In the genomic region with DNA sequence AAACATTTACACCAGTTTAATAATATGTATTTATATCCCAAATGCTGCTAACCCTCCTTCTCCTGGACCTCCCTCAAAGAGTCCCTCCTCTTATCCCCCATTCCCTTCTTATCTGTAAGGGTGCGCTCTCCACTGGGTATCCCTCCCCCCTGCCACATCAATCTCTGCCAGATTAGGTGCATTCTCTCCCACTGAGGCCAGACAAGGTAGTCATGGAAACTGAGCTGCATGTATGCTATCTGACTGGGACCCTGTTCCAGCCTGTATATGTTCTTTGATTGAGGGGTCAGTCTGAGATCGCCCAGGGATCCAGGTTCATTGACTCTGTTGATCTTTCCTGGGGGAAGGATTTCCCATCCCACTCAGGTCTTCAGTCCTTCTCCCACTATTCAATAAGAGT, we compare ENCODE assay signal across 13 mouse cellular contexts.
"Had no signal": no experiment of that assay in that cellular context is flagged by ENCODE, and none has a peak within 500 bp of the region (broad histone marks: within the 10 kb centered on the region; RNA-seq: fewer than 3 reads in every experiment).

No protein-coding gene starts in this region.

- H3K9ac ChIP-seq: limb, embryonic 12.5 days; liver, embryonic 14.5 days had no signal

- H3K4me2 ChIP-seq: limb, embryonic 12.5 days had no signal

- H3K9me3 ChIP-seq: limb, embryonic 12.5 days had no signal

- H3K4me3 ChIP-seq: limb, embryonic 12.5 days had no signal

- H3K27ac ChIP-seq: kidney, postnatal 0 days; limb, embryonic 12.5 days; liver, embryonic 14.5 days; stomach, postnatal 0 days had no signal

- H3K36me3 ChIP-seq: limb, embryonic 12.5 days had no signal

- H3K4me1 ChIP-seq: limb, embryonic 12.5 days had no signal

- DNase-seq: kidney, adult 11 months; kidney, adult 9 months; kidney, postnatal 36 days; layer of hippocampus, adult 9-11 months; liver; lung, adult 2 months; lung, postnatal 36 days; thymus, postnatal 4 days had no signal

- ATAC-seq: lung, postnatal 0 days had no signal

- H3K27me3 ChIP-seq: limb, embryonic 12.5 days had no signal
